Mouse (Mus musculus): Measurements from ENCODE around the gene Clcn2.

The Clcn2 gene

DNA sequence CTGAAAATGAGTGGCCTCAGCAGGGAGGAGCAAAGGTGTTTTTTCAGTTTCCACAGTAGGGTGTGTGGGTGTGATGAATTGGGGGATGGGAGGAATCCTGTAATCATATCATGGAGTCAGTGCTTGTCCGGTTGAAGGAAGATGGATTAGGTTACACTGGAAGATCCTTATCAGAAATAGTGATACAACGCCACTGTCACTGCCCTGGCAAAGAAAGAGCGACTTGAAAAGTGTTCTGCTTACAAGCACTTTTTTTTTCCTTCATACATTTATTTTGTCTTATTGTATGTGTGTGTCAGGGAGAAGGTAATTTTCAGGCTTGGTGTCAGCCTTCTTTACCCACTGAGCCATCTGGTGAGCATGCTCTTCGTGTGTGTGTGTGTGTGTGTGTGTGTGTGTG lies 5.2 kb upstream of the Clcn2 start:
- DNase-seq (ENCODE audit: low read depth, low spot score) = no peak

GRCm38 (mm10) chr16:20721808-20722207 lies 4.3 kb upstream of the Clcn2 start:
- no peak for DNase-seq (ENCODE audit: low read depth, low spot score)

GRCm38 (mm10) chr16:20717978-20718670 lies 578 bp upstream of the Clcn2 start:
- no peak for DNase-seq (ENCODE audit: low read depth, low spot score)

- DNase-seq (ENCODE audit: low read depth, low spot score) = no peak
Measured at GRCm38 (mm10) chr16:20716841-20717180, 735 bp downstream of the Clcn2 start.

- DNase-seq (ENCODE audit: low read depth, low spot score) = no peak
Measured at GRCm38 (mm10) chr16:20715976-20716840, 1.3 kb downstream of the Clcn2 start.

DNA sequence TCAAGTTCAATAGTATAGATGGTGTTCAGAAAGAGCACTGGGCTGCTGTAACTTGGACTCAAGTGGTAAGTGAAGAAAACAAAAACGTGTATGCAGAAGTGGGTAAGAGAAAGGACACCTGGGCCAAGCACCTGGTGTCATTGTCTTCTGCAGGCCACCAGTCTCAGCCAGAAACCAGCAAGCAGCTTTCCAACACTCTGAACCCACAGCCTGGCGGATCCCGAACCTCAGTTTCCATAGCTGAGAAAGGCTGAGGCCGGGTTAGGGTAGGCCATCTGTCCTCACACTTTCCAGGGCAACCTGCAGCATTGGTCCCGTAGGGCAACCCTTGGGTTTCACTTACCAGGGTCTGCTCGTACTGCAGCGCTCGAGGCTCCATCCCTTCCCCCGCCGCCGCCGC lies 2.0 kb downstream of the Clcn2 start:
- DNase-seq (ENCODE audit: low read depth, low spot score) = no peak

DNA sequence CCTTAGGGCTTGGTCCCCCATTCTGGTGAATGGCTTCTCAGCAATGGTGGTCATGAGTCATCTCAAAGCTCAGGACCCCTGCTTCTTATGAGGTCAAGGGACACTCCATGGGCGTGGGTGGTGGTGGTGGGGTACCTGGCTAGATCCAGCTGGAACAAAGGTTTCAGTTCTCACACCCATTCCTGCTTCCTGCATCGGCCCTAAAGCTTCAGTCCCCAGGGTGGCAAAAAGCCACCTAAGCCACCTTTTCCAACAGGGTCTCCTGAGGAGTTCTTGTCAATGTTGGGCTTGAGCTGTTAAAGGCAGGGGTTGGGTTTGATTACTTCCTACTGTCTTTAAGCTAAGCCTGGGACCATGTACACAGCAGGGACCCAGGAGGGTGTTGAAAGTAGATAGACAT lies 2.4 kb downstream of the Clcn2 start:
- no peak for DNase-seq (ENCODE audit: low read depth, low spot score)

DNA sequence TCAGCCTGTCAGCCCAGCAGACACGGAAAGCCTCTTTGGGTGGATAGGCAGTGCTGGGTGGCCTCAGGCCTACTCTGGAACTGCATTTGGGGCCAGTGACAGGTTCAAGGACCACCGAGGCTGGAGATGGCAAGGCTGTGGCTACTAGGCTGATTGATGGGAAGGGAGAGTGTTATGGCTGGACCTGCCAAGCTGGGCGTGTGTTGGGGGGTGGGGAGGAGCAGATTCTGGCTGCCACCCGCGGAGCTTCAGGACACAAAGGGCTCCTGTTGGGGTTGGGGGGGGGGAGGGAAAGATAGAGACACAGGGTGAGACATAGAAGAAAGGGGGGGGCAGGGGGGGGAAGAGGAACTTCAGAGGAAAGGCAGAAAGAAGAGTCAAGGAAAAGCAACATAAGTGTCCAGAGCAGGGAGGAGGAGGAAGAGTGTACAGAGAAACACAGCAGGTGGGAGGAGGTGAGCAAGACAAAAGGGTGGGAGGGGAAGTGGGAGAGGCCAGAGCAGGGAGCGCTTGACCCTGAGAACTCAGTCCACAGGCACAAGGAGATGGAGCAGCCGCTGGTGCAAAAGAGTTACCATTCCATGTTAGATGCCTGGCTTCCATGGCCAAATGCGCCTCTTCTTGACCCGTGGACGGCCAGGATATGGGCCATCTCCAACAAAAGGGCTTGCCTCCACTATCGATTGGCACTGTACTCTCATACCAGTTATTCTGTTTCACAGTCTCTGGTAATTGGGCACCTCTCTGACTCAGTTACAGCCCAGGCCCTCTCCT lies 3.1 kb downstream of the Clcn2 start:
- no peak for DNase-seq (ENCODE audit: low read depth, low spot score)

DNA sequence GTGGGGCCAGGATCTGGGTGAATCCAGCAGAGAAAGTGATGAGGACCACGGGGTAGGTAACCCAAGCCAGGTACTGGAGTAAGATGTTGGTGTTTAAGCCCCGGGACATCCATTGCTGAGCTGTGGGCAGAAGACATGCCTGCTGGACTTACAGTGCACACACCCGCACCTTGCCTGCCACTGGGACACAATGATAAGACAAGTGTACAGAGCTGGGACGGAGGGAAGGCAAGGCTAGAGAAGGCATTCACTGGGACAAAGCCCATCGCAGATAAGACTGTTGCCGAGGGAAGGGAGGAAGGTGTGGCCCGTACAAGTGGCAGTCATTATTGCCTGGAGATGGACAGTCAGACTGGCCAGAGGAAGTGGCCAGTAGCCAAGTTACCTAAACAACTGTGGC lies 4.7 kb downstream of the Clcn2 start:
- DNase-seq (ENCODE audit: low read depth, low spot score) = no peak

- DNase-seq (ENCODE audit: low read depth, low spot score) = no peak
Measured at GRCm38 (mm10) chr16:20712190-20712589, 5.4 kb downstream of the Clcn2 start.

- DNase-seq (ENCODE audit: low read depth, low spot score) = no peak
Measured at GRCm38 (mm10) chr16:20710810-20711209, 6.7 kb downstream of the Clcn2 start.

GRCm38 (mm10) chr16:20710370-20710769 lies 7.2 kb downstream of the Clcn2 start:
- no peak for DNase-seq (ENCODE audit: low read depth, low spot score)

DNA sequence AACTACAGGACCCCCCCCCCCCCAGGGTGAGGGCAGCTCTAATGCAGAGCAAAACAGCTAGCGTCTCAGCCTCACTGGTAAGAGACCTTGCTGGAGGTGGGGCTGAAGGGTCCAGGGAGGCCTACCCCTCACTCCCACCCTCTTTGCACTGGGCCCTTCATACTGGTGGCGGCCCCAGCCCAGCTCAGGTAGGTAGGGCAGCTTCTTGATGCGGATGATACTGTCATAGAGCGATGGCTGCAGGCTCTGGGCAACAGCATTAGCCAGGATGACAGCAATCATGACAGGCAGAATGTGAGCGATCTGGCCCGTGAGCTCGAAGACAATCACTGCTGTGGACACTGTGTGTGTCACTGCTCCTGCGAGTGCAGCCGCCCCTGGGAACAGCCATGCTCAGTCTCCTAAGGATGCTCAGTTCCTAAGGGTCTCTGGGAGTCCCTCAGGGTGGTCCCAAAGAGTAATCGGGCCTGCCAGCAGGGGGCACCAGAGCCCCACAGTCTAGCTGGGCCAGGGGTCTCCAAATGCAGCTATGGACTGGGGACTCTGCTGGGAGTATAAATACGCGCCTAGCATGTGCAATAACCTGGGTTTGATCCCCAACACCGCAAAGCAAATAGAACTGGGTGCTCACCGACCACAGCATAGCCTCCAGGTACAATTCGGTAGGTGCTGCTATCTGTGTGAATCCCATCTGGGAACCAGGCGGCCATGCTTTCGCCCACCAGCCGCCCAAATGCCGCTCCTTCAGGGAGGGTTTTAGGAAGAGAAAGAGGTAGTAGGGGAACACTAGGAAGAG lies 8.4 kb downstream of the Clcn2 start:
- no peak for DNase-seq (ENCODE audit: low read depth, low spot score)

GRCm38 (mm10) chr16:20708220-20708938 lies 9.2 kb downstream of the Clcn2 start:
- no peak for DNase-seq (ENCODE audit: low read depth, low spot score)

DNA sequence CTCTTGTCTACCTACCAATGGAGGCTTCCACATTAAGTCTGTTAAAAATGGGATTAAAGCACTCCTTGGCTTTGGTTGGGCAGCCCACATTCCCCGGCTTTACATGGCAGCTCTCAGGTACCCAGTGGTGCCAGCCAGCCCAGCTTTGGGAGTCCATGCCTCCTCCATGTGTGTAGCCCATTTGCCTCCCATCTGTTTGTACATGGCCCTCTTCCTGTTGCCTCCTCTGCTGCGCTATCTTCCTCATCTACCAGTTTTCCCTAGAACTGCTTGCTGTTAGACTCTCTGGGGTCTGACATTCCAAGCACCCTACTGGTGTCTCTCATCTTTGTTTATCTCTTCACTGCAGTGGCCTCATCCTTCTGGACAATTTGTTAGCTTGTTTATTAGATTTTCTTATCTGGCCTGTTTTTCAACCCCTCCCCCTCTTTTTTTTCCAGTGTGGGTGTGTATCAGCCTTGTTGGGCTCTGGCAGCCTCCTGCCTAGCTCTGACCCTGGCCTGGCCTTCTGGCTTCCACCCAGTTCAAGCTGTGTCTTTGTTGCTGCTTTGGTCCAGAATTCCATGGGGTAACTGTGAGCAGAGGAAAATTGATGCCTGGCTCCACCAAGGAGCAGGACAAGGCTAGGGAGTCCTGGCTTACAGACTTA lies 11.0 kb downstream of the Clcn2 start:
- DNase-seq (ENCODE audit: low read depth, low spot score) = no peak

DNA sequence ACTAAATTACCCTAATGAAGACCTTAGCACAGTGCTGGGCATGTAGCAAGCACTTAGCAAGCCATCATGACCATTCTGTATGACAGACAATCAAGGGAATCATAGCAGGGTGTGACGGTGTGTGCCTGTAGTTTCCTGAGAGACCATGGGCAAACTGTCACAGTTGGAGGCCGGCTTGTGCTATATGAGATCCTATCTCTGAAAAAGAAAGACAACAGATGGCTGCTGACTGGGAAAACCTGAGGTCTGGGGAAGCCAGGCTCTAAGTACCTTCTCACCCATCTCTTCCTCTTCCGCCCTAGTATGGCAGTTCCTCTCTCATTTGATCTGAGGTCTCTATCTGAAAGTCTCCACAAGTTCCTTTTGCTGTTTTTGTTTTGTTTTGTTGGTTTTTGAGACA lies 11.8 kb downstream of the Clcn2 start:
- DNase-seq (ENCODE audit: low read depth, low spot score) = no peak

GRCm38 (mm10) chr16:20703699-20704400 lies 13.7 kb downstream of the Clcn2 start:
- no peak for DNase-seq (ENCODE audit: low read depth, low spot score)

DNA sequence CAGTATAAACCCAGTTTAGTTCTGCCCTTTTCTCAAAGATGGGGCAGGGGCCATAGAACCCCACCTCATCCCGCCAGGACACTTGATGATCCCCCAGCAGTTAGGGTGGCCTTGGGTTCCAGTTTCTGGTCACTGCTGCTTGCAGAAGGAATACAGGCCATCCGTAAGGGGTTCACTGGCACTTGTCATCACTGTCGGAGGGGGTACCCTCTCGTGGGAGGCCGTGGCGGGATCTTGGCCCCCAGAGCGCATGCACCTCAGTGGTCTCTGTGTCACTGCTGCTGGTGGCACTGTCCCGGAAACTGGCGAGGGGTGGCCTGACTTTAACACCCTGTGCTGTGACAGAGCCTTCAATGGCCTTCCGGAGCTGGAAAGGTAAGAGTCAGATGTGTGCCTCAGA lies 14.5 kb downstream of the Clcn2 start:
- DNase-seq (ENCODE audit: low read depth, low spot score) = no peak

GRCm38 (mm10) chr16:20702522-20702893 lies 15.0 kb downstream of the Clcn2 start:
- no peak for DNase-seq (ENCODE audit: low read depth, low spot score)
